Mouse (Mus musculus): Measurements from ENCODE around the gene Rab19. TPM values are rescaled to one million over a fixed set of nuclear protein-coding genes. Genes with fewer than 3 reads are reported as not detected.

Gene Rab19
- polyA plus RNA-seq, 1 experiment from 2014 or later: 0.39 TPM

Other genes with a start within 250 kb of the Rab19 start
- gene Kdm7a, start 174.4 kb upstream of the Rab19 start, polyA plus RNA-seq (2014; fragmentation: Nextera tagmentation; extraction: Ambion mirVana): 19.9 and 20.1 TPM in 2 replicates
- gene Slc37a3, start 3.5 kb upstream of the Rab19 start, polyA plus RNA-seq (2014; fragmentation: Nextera tagmentation; extraction: Ambion mirVana): 47.0 and 50.3 TPM in 2 replicates
- 127 and 147 TPM in 2 replicates for gene Mkrn1, start 39.3 kb downstream of the Rab19 start, polyA plus RNA-seq (2014; fragmentation: Nextera tagmentation; extraction: Ambion mirVana)
- gene Dennd2a, start 176.7 kb downstream of the Rab19 start, polyA plus RNA-seq (2014; fragmentation: Nextera tagmentation; extraction: Ambion mirVana): 38.1 and 38.8 TPM in 2 replicates
- 23.9 and 29.3 TPM in 2 replicates for gene Adck2, start 192.7 kb downstream of the Rab19 start, polyA plus RNA-seq (2014; fragmentation: Nextera tagmentation; extraction: Ambion mirVana)
- gene Gm42420, start 204.6 kb downstream of the Rab19 start, polyA plus RNA-seq (2014; fragmentation: Nextera tagmentation; extraction: Ambion mirVana): 0.90 and 1.3 TPM in 2 replicates
- 268 and 291 TPM in 2 replicates for gene Ndufb2, start 211.4 kb downstream of the Rab19 start, polyA plus RNA-seq (2014; fragmentation: Nextera tagmentation; extraction: Ambion mirVana)